Mouse (Mus musculus) intestine, embryonic 16.5 days (tissue): ENCODE measurements around the gene Lmbr1l. TPM values are rescaled to one million over a fixed set of nuclear protein-coding genes. Genes with fewer than 3 reads are reported as not detected.

Source experiments
- ATAC-seq: fragments of 200-750 bp; cut with Nextera tagmentation; 2 replicates; pipeline ENCODE4 v1.8.0; 2017; ENCODE audit warnings: moderate TSS enrichment, moderate library complexity
- H3K27ac ChIP-seq: fragments of 300-500 bp; sonication (generic); 2 replicates; pipeline ENCODE4 v1.5.1; 2014; ENCODE audit warnings: mild to moderate bottlenecking, low read length
- H3K27me3 ChIP-seq: fragments of 300-500 bp; sonication (generic); replicated peaks from 2 replicates; pipeline ENCODE4 v1.6.1; 2014; ENCODE audit warnings: low read length, control low read depth, mixed read lengths; ENCODE audit not compliant: control insufficient read depth, insufficient read depth
- H3K36me3 ChIP-seq: fragments of 300-500 bp; sonication (generic); 2 replicates; pipeline ENCODE4 v1.6.1; 2014; ENCODE audit warnings: low read length, control low read depth; ENCODE audit not compliant: control insufficient read depth, insufficient read depth
- H3K4me1 ChIP-seq: fragments of 300-500 bp; sonication (generic); 2 replicates; pipeline ENCODE4 v1.6.1; 2014; ENCODE audit warnings: low read length, control low read depth, mixed read lengths; ENCODE audit not compliant: control insufficient read depth, insufficient read depth
- H3K4me2 ChIP-seq: fragments of 300-500 bp; sonication (generic); 2 replicates; pipeline ENCODE4 v1.6.1; 2014; ENCODE audit warnings: low read depth, low read length, control low read depth
- H3K4me3 ChIP-seq: fragments of 300-500 bp; sonication (generic); 2 replicates; pipeline ENCODE4 v1.5.1; 2014; ENCODE audit warnings: mild to moderate bottlenecking, low read length
- H3K9ac ChIP-seq: fragments of 300-500 bp; sonication (generic); 2 replicates; pipeline ENCODE4 v1.6.1; 2014; ENCODE audit warnings: low read depth, low read length
- H3K9me3 ChIP-seq: fragments of 300-500 bp; sonication (generic); 2 replicates; pipeline ENCODE4 v1.6.1; 2016; ENCODE audit warnings: low read length, control low read depth; ENCODE audit not compliant: control insufficient read depth
- WGBS: fragments of 180-500 bp; shearing (Covaris S2); extraction: QIAGEN DNeasy Blood & Tissue Kit; methylation state at CpG from one replicate; pipeline ENCODE4 v1.1.7; 2014; 5-methylcytosine and 5-hydroxymethylcytosine counted together
- polyA plus RNA-seq: library from polyadenylated mRNA; unstranded; fragments of >200 nt; fragmentation: Nextera tagmentation; extraction: Ambion mirVana; gene quantifications from 2 replicates; pipeline ENCODE4 v1.2.1, GENCODE M21; 2015

Gene Lmbr1l
- polyA plus RNA-seq, 1 experiment from 2014 or later = 20.4 TPM

GRCm38 (mm10) chr15:98902600-98902999, 15.4 kb downstream of the Lmbr1l start:
- WGBS = 87% methylated on average over 2 of the region's 2 CpGs

GRCm38 (mm10) chr15:98901530-98901929, 16.5 kb downstream of the Lmbr1l start:
- ATAC-seq = no peak
- WGBS = 53% methylated on average over 1 of the region's 1 CpGs
- peaks cover 9% of the 10 kb centered on the region; the same call in 1 of the 2 replicates for H3K4me1 ChIP-seq
- H3K36me3 ChIP-seq = 0 out of 2 replicates have a peak, but pooled peaks cover 4% of the 10 kb centered on the region
- no peak overlapping the region for H3K9ac ChIP-seq
- no peak overlapping the region for H3K4me2 ChIP-seq
- H3K4me3 ChIP-seq = no peak overlapping the region
- peaks cover 27% of the 10 kb centered on the region for H3K27me3 ChIP-seq
- H3K27ac ChIP-seq = no peak overlapping the region
- no peaks in the 10 kb centered on the region for H3K9me3 ChIP-seq

More at GRCm38 (mm10) chr15:98902600-98902999, 15.4 kb downstream of the Lmbr1l start:
- H3K9me3 ChIP-seq = no peaks in the 10 kb centered on the region
- peaks cover 5% of the 10 kb centered on the region; the same call in 1 of the 2 replicates for H3K4me1 ChIP-seq
- H3K9ac ChIP-seq = no peak overlapping the region
- H3K36me3 ChIP-seq = 0 out of 2 replicates have a peak, but pooled peaks cover 4% of the 10 kb centered on the region
- peaks cover 17% of the 10 kb centered on the region for H3K27me3 ChIP-seq
- no peak overlapping the region for H3K4me3 ChIP-seq
- ATAC-seq = no peak
- no peak overlapping the region for H3K27ac ChIP-seq
- no peak overlapping the region for H3K4me2 ChIP-seq

- H3K9ac ChIP-seq = no peak within 1 kb of the TSS; the same call in 1 of the 2 replicates
- under 1% methylated on average over 41 of the region's 41 CpGs for WGBS
- no peaks in the 10 kb centered on the region for H3K9me3 ChIP-seq
- no peaks in the 10 kb centered on the region for H3K36me3 ChIP-seq
- H3K4me3 ChIP-seq = peak within 1 kb of the TSS; percentile 30
- H3K27me3 ChIP-seq = peaks cover 58% of the 10 kb centered on the region
- ATAC-seq = no peak
- no peak within 1 kb of the TSS for H3K27ac ChIP-seq
- peaks cover 24% of the 10 kb centered on the region for H3K4me1 ChIP-seq
- H3K4me2 ChIP-seq = peak within 1 kb of the TSS; percentile 47
Measured at GRCm38 (mm10) chr15:98897928-98898800, 19.9 kb downstream of the Lmbr1l start, which contains the start of gene Dhh. TSS of gene Dhh (minus strand) at chr15:98898540.

GRCm38 (mm10) chr15:98897495-98897894, 20.5 kb downstream of the Lmbr1l start:
- H3K27ac ChIP-seq = no peak overlapping the region
- no peaks in the 10 kb centered on the region for H3K9me3 ChIP-seq
- 3% methylated on average over 10 of the region's 10 CpGs for WGBS
- H3K9ac ChIP-seq = no peak overlapping the region
- H3K36me3 ChIP-seq = no peaks in the 10 kb centered on the region
- H3K4me3 ChIP-seq = peak overlapping the region; percentile 30
- ATAC-seq = no peak
- H3K4me2 ChIP-seq = peak overlapping the region; percentile 47
- peaks cover 60% of the 10 kb centered on the region for H3K27me3 ChIP-seq
- H3K4me1 ChIP-seq = peaks cover 24% of the 10 kb centered on the region

GRCm38 (mm10) chr15:98895635-98896589, 22.1 kb downstream of the Lmbr1l start:
- peaks cover 62% of the 10 kb centered on the region for H3K27me3 ChIP-seq
- H3K9ac ChIP-seq = peak overlapping the region; percentile 60
- peak overlapping the region; percentile 35 for H3K4me3 ChIP-seq
- no peaks in the 10 kb centered on the region for H3K9me3 ChIP-seq
- ATAC-seq = peak; percentile 15; the same call in 1 of the 2 replicates
- peak overlapping the region; percentile 52 for H3K4me2 ChIP-seq
- H3K27ac ChIP-seq = 0 out of 2 replicates have a peak overlapping the region, but pooled peaks have one; percentile 19
- 6% methylated on average over 41 of the region's 41 CpGs for WGBS
- no peaks in the 10 kb centered on the region for H3K36me3 ChIP-seq
- peaks cover 24% of the 10 kb centered on the region for H3K4me1 ChIP-seq

- Histone ChIP-seq H3K4me1 (peaks cover 24% of the 10 kb centered on the region), H3K9ac (peak overlapping the region; percentile 60)
- WGBS = 4% methylated on average over 38 of the region's 38 CpGs
Measured at GRCm38 (mm10) chr15:98894746-98895634, 23.0 kb downstream of the Lmbr1l start.

GRCm38 (mm10) chr15:98893940-98894745, 23.9 kb downstream of the Lmbr1l start, which contains the start of gene Rhebl1:
TSS of gene Rhebl1 (minus strand) at chr15:98894540.
- ATAC-seq = 0 out of 2 replicates have a peak, but pooled peaks have one; percentile 15
- H3K4me1 ChIP-seq = peaks cover 24% of the 10 kb centered on the region
- no peaks in the 10 kb centered on the region for H3K36me3 ChIP-seq
- peak within 1 kb of the TSS; percentile 62 for H3K4me3 ChIP-seq
- no peaks in the 10 kb centered on the region for H3K9me3 ChIP-seq
- peaks cover 58% of the 10 kb centered on the region for H3K27me3 ChIP-seq
- H3K27ac ChIP-seq = no peak within 1 kb of the TSS
- peak within 1 kb of the TSS; percentile 70 for H3K9ac ChIP-seq
- WGBS = under 1% methylated on average over 77 of the region's 77 CpGs
- H3K4me2 ChIP-seq = peak within 1 kb of the TSS; percentile 99

More at GRCm38 (mm10) chr15:98894746-98895634, 23.0 kb downstream of the Lmbr1l start:
- Histone ChIP-seq H3K27ac (0 out of 2 replicates have a peak overlapping the region, but pooled peaks have one; percentile 19), H3K9me3 (no peaks in the 10 kb centered on the region), H3K4me2 (peak overlapping the region; percentile 99), H3K36me3 (no peaks in the 10 kb centered on the region), H3K27me3 (peaks cover 62% of the 10 kb centered on the region), H3K4me3 (peak overlapping the region; percentile 62)
- ATAC-seq = no peak

- ATAC-seq = no peak
- no peaks in the 10 kb centered on the region for H3K9me3 ChIP-seq
- H3K36me3 ChIP-seq = no peaks in the 10 kb centered on the region
- no peak overlapping the region for H3K4me3 ChIP-seq
- H3K4me2 ChIP-seq = no peak overlapping the region
- H3K9ac ChIP-seq = no peak overlapping the region
- WGBS = 62% methylated on average over 4 of the region's 4 CpGs
- H3K27ac ChIP-seq = no peak overlapping the region
- H3K27me3 ChIP-seq = peaks cover 49% of the 10 kb centered on the region
- H3K4me1 ChIP-seq = peaks cover 22% of the 10 kb centered on the region
Measured at GRCm38 (mm10) chr15:98893036-98893435, 25.0 kb downstream of the Lmbr1l start.
